Mouse (Mus musculus) gastrocnemius, adult 2 months (tissue): ENCODE data around the gene Cdt1. TPM values are rescaled to one million over a fixed set of nuclear protein-coding genes. Genes with fewer than 3 reads are reported as not detected.
A peak's percentile ranks its signal among the peaks of the same experiment; 100 is the strongest.

Source experiments
- DNase-seq: peaks from one replicate; pipeline ENCODE4 v3.0.0; 2022
- H3K27ac ChIP-seq: fragments of 200-600 bp; 2 replicates; pipeline ENCODE4 v1.8.1; 2022; ENCODE audit warnings: mild to moderate bottlenecking
- H3K4me3 ChIP-seq: fragments of 200-600 bp; 2 replicates; pipeline ENCODE4 v1.8.1; 2022; ENCODE audit warnings: mild to moderate bottlenecking, moderate library complexity
- CTCF ChIP-seq: fragments of 200-600 bp; IDR thresholded peaks from 2 replicates; pipeline ENCODE4 v1.8.1; 2022; ENCODE audit warnings: antibody characterized with exemption, mild to moderate bottlenecking, moderate library complexity
- intact Hi-C: fragments of 180-260 bp; cut with DNase I; formaldehyde crosslinking; loops from one replicate; pipeline ENCODE4 v1.15.1; 2025
- long read RNA-seq, 2 experiments: library from polyadenylated mRNA; stranded (forward); transcript quantifications; one replicate each; pipeline ENCODE4 v2.0.0; 2021
- total RNA-seq, 2 experiments: library from RNA; stranded (reverse); gene quantifications; 2 replicates each; pipeline ENCODE4 v1.2.3; 2021

Cdt1 gene
- total RNA-seq, result 1 to 10 TPM in 1 of 2 experiments, under 1 TPM in 1; 0.78 to 1.5 TPM
- long read RNA-seq, experiment 1, result 0 reads
- long read RNA-seq, experiment 2, partial matches to known transcripts, result 0 of 3 reads
- long read RNA-seq, experiment 2, other reads (novel, unspliced or antisense), result 0 of 3 reads

GRCm38 (mm10) chr8:122567361-122568108, at the start of gene Cdt1:
Gene Cdt1, plus strand, starts transcription at chr8:122568015.
- DNase-seq, result peak; percentile 96
- intact Hi-C loops, result no loop called here
- Histone ChIP-seq H3K27ac (peak within 1 kb of the TSS; percentile 98), H3K4me3 (peak within 1 kb of the TSS; percentile 72)
- TF ChIP-seq CTCF, result no peak

- intact Hi-C loops, result no loop called here
- no peak for DNase-seq
- no peak for TF ChIP-seq CTCF
- H3K4me3 ChIP-seq, result 0 out of 2 replicates have a peak overlapping the region, but pooled peaks have one; percentile 5
- H3K27ac ChIP-seq, result peak overlapping the region; percentile 88
These were observed 47.2 kb upstream of the Cdt1 start for GRCm38 (mm10) chr8:122520611-122521010.

- TF ChIP-seq CTCF, result no peak
- intact Hi-C loops, result no loop called here
- peak; percentile 68 for DNase-seq
- peak overlapping the region; percentile 83 for H3K27ac ChIP-seq
- H3K4me3 ChIP-seq, result peak overlapping the region; percentile 53
These were observed 44.8 kb upstream of the Cdt1 start for GRCm38 (mm10) chr8:122522796-122523651.

GRCm38 (mm10) chr8:122523652-122524360, 44.0 kb upstream of the Cdt1 start:
- TF ChIP-seq CTCF, result no peak
- intact Hi-C loops, result no loop called here
- peak overlapping the region; percentile 53 for H3K4me3 ChIP-seq
- DNase-seq, result no peak
- H3K27ac ChIP-seq, result peak overlapping the region; percentile 83

- Histone ChIP-seq H3K4me3 (peak overlapping the region; percentile 53), H3K27ac (peak overlapping the region; percentile 83)
- no peak for DNase-seq
- intact Hi-C loops, result no loop called here
- TF ChIP-seq CTCF, result no peak
These were observed 43.3 kb upstream of the Cdt1 start for GRCm38 (mm10) chr8:122524506-122524905.

GRCm38 (mm10) chr8:122525004-122525403, 42.8 kb upstream of the Cdt1 start:
- intact Hi-C loops, result no loop called here
- Histone ChIP-seq H3K27ac (peak overlapping the region; percentile 83), H3K4me3 (no peak overlapping the region; the same call in 1 of the 2 replicates)
- no peak for DNase-seq
- no peak for TF ChIP-seq CTCF

GRCm38 (mm10) chr8:122526084-122526483, 41.7 kb upstream of the Cdt1 start:
- no peak for TF ChIP-seq CTCF
- Histone ChIP-seq H3K27ac (peak overlapping the region; percentile 83), H3K4me3 (no peak overlapping the region)
- DNase-seq, result no peak
- intact Hi-C loops, result no loop called here

GRCm38 (mm10) chr8:122526526-122527170, 41.2 kb upstream of the Cdt1 start:
- no peak overlapping the region for H3K4me3 ChIP-seq
- DNase-seq, result no peak
- no peak for TF ChIP-seq CTCF
- intact Hi-C loops, result no loop called here
- H3K27ac ChIP-seq, result peak overlapping the region; percentile 83

GRCm38 (mm10) chr8:122527937-122528336, 39.9 kb upstream of the Cdt1 start:
- peak overlapping the region; percentile 83; the same call in 1 of the 2 replicates for H3K27ac ChIP-seq
- H3K4me3 ChIP-seq, result no peak overlapping the region
- peak; percentile 63 for DNase-seq
- TF ChIP-seq CTCF, result no peak
- intact Hi-C loops, result no loop called here

GRCm38 (mm10) chr8:122529159-122529558, 38.7 kb upstream of the Cdt1 start:
- no peak for TF ChIP-seq CTCF
- H3K27ac ChIP-seq, result no peak overlapping the region
- intact Hi-C loops, result no loop called here

GRCm38 (mm10) chr8:122531312-122531711, 36.5 kb upstream of the Cdt1 start:
- peak overlapping the region; percentile 16 for H3K4me3 ChIP-seq
- intact Hi-C loops, result no loop called here
- TF ChIP-seq CTCF, result no peak
- no peak for DNase-seq
- H3K27ac ChIP-seq, result peak overlapping the region; percentile 72

More at GRCm38 (mm10) chr8:122529159-122529558, 38.7 kb upstream of the Cdt1 start:
- no peak overlapping the region for H3K4me3 ChIP-seq
- DNase-seq, result no peak

GRCm38 (mm10) chr8:122537033-122537432, 30.8 kb upstream of the Cdt1 start:
- no peak for DNase-seq
- H3K4me3 ChIP-seq, result no peak overlapping the region
- intact Hi-C loops, result no loop called here
- H3K27ac ChIP-seq, result peak overlapping the region; percentile 66
- no peak for TF ChIP-seq CTCF
